Mouse (Mus musculus) mesoderm, embryonic 11.5 days (tissue): ENCODE results near the gene Kalrn.

ENCODE experiments used
- DNase-seq: peaks from one replicate; pipeline ENCODE4 v3.0.0-alpha.2; 2012; ENCODE audit warnings: low read depth, low spot score

The Kalrn gene

DNA sequence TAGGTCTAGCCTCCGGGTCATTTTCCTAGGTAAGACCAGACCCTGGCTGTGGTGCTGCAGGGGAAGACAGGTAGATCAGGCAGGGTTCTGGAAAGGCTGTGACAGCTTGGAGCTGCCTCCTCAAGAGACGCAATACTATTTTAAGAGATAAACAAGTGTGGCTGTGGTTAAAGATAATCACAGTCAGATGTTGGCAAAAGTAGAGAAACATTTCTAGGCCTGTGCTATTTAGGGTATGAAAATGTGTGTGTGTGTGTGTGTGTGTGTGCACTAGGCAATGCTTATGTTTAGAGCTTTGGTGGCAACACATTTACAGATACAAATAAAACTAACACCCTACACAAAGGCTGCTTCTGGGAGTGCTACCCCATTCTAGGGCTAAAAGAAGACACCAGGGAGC lies 494.6 kb downstream of the Kalrn start:
- no peak for DNase-seq

DNA sequence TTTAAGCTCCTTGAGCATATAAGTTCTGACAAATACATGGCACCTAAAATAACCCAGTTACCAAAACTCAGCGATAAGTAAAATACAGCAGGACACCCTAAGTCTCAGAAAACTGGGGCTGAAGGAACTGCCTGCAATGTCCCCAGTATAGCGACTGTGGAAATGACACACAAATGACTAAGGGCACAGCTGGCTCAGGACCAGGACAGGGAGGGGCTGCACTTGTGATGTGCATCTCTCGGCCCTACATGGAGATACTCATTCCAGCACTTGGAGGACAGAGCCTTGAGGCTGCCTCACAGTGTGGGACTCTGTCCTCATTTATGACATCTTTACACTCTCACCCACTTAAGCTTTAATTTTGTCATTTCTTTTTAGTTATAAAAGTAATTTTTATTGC lies 497.2 kb downstream of the Kalrn start:
- DNase-seq = no peak

- DNase-seq = no peak
These were observed 499.4 kb downstream of the Kalrn start for GRCm38 (mm10) chr16:34073930-34074329.

- no peak for DNase-seq
These were observed 501.2 kb downstream of the Kalrn start for GRCm38 (mm10) chr16:34072136-34072535.

DNA sequence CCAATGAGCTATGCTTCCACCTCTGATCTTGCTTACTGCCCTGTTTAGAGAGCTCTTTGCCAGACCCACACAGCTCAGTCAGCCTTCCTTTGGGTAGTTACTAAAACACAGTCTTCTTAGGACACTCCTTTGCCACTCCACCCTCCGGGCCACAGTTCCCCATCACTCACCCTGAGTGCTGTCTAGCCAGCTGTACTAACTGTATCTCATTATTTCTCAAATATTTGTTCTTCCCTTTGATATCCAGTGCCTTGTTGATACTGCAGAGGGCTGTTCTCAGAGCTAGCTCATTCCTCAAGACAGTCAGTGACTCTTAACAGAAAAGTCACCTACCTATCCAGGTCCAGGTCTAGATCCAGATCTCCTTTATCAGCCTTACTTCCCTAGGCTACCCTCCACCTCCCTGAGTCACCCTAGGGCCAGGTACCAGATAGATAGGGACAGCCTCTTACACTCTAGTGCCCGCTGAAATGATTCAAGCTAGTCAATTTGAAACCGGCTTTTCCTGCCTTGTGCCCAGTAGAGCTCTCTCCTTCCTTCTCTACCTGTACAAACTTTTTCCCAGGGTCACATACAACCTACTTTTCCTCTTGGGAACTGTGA lies 502.0 kb downstream of the Kalrn start:
- DNase-seq = no peak

DNA sequence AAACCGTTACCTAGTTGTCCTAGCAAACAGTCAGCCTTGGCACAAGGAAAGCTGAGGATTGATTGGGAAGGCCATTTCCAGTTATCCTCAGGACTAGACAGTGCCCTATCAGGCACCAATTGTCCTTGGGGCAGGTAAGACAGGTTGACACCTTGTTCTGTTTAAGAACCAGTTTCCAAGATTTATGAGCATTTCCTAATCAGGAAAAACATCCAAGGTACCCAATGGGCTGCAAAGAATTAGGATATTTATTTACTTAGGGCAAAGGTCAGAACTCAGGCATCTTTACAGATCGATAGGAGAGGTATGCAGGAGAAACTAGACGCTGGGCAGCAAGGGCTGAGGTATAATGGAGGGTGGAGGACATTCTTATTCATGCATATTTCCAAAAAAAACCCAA lies 503.9 kb downstream of the Kalrn start:
- DNase-seq = no peak

GRCm38 (mm10) chr16:34066922-34067321 lies 506.4 kb downstream of the Kalrn start:
- no peak for DNase-seq

DNA sequence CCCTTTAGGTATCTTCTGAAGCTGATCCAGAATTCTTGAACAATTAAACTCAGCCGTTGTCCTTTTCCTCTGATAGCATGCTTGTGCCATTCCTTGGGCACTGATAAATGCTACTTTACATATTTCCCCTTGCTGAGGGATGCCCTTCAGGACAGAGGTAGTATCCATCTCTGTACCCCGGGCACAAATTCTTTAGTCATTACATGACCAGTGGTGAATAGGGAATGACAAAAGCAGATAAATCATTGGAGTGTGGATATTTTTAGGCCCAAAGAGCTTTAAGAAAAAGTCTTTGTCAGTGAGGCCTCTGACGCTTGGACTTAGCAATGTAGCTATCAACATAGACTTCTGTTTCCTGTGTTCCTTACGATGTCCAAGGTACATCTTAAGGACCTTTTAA lies 507.0 kb downstream of the Kalrn start:
- DNase-seq = no peak

DNA sequence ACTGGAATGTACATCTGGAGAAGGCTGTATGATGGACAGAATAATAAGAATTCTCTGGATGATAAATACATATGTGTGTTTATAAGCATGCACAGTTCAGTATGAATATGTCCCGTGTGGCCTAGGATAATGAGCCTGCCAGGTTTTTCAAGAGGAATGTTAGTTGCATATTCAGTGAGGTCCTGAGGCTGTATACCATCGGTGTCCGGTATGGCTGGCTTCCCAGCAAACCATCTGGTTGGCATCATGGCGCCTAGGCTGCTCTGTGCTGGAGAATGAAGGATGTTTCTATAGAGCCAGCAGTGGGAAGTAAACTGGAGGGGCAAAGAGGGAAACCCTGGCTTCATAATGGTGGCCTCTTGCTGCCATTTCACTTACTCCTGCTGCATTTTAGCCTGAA lies 510.0 kb downstream of the Kalrn start:
- DNase-seq = no peak

DNA sequence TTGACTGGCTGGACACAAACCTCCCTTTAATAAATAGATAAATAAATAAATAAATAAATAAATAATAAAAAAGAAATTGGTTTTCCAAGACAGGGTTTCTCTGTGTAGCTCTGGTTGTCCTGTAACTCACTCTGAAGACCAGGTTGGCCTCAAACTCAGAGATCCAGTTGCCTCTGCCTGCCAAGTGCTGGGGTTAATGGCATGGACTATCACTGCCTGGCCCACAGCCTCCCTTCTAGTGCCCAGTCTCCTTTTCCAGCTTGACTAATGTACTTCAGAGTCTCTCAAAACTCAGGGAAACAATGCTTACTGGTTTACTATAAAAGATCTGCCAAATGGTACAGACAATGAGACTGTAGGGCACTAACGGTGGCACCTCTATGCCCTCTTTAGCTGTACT lies 511.7 kb downstream of the Kalrn start:
- DNase-seq = no peak

- no peak for DNase-seq
These were observed 514.7 kb downstream of the Kalrn start for GRCm38 (mm10) chr16:34058611-34059010.

GRCm38 (mm10) chr16:34057464-34057863 lies 515.9 kb downstream of the Kalrn start:
- DNase-seq = no peak

DNA sequence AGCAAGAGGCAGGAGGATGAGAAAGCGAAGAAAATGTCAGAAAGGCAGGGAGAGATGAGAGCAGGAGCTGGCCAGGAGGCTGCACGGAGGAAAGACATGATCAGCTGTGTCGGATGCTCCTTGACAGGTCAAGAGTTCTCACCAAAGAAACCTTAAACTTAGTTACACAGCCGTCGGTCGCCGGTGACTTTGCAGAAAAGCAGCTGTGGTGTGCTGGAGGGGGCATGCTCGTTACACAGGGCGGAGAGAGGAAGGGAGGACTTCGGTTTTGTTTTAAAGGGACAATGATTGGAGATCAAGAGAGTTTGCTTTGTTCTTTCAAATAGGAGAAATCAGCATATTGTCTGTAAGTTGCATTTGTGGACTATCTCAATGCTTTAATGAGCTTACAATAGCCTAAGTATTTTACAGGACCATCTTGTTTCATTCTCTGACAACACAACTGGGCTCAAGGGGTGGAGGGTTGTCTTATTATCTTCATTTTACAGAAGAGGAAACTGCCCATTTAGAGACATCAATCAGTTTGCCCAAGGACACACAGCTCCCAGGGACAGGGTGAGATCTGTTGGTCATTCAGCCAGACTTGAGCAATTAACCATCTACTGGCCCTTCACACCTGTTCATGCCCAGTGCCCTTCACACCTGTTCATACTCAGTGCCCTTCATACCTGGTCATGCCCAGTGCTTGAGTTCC lies 516.8 kb downstream of the Kalrn start:
- DNase-seq = no peak

GRCm38 (mm10) chr16:34050090-34050489 lies 523.2 kb downstream of the Kalrn start:
- DNase-seq = no peak

GRCm38 (mm10) chr16:34049361-34049760 lies 524.0 kb downstream of the Kalrn start:
- DNase-seq = no peak

- DNase-seq = no peak
These were observed 525.1 kb downstream of the Kalrn start for GRCm38 (mm10) chr16:34048232-34048631.

- no peak for DNase-seq
These were observed 525.8 kb downstream of the Kalrn start for GRCm38 (mm10) chr16:34047543-34047942.

GRCm38 (mm10) chr16:34047006-34047360 lies 526.3 kb downstream of the Kalrn start:
- DNase-seq = no peak

DNA sequence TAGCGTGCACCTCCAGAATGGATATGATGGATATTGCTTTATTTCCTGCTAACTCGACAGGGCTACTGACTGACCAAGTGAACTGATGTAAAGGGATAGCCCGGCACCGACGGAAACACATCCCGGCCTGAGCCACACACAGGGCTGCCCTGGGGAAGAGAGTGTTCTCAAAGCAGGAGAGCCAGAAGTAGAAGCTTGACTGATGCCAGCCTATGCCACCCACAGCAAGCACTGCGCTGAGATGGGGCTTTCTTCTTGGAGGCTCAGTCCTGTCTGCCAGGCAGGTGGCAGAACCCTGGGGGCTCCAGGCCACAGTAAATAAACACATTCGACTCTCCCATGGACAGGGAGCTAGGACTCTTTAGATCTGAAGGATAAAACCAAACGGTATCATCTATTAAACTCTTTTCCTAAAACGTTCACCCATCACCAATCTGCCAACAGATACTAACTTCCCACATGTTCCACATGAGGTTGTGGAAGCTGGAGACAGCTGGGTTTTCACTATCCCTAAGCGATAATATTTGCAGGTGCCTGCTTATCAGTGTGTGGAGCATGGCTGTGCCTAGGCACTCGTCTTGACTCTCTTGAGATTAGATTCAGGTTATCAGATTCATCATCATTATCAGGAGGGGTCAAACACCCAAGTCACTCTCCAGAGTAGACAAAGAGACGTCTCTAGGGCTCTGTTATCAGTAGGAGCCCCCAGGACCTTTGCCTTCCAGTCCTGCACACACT lies 526.9 kb downstream of the Kalrn start:
- DNase-seq = no peak

DNA sequence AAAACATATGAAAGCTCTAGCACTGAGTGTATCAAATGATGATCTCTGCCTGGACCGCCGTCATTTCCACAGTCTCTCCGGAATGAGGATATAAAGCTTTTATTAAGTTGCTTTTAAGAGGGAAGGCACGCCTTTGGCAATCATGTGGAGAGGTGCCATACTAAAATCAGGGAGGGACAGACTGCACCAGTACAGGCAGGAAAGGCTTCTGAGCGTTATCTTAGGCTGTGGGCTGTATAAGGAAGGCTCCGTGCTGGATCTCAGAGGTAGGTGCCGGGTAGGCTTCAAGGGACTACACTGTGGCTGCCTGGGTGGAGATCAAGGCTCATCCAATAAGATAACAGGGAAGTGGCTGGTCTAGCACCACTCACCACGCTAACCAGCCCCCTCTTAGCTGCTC lies 528.8 kb downstream of the Kalrn start:
- no peak for DNase-seq

DNA sequence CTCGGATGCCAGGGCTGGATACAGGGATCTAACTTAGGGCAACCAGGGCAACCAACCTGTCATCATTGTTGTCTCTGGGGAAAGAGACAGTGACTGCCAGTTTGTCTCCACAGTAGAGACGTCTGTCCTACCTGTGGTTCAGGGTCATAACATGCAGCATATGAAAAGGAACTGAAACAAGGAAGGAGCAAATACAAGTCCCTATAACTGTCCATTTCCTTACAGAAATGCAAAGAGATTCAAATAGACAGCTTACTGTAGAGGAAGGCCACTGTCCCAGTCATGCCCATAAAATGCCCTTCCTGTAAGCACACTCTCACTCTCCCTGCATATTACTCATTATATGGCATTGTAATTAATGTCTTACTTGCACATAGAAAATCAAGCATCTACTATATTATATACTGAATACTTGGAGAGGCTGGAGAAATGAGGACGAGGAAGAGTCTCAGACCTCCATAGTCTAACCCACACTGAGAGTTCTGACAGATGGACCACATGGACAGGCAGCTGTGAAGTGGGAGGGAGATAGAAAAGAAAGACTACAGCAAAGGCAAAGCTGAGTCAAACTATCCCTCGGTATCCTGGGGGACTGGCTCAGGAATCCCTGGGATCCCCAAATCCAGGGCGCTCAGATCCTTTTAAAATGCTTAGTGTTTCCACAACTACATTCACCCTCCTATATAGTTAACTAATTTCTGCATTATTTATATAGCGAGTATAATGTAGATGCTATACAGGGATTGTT lies 530.1 kb downstream of the Kalrn start:
- DNase-seq = no peak

- no peak for DNase-seq
These were observed 530.7 kb downstream of the Kalrn start for GRCm38 (mm10) chr16:34042586-34042985.
